In genomic region chr5:91981176-91981840, GRCm38 (mm10) we compare ENCODE assay signal across 36 mouse cellular contexts. TPM values are rescaled to one million over a fixed set of nuclear protein-coding genes. Genes with fewer than 3 reads are reported as not detected.
"Had no signal": no experiment of that assay in that cellular context is flagged by ENCODE, and none has a peak within 500 bp of the region (broad histone marks: within the 10 kb centered on the region; RNA-seq: fewer than 3 reads in every experiment).

No protein-coding gene starts in this region.

- H3K36me3 ChIP-seq: heart, embryonic 13.5 days; heart, embryonic 15.5 days; hindbrain, embryonic 13.5 days; hindbrain, embryonic 15.5 days; kidney, embryonic 15.5 days; limb, embryonic 10.5 days; limb, embryonic 12.5 days had no signal

- H3K4me1 ChIP-seq: heart, embryonic 13.5 days; heart, embryonic 15.5 days; hindbrain, embryonic 13.5 days; hindbrain, embryonic 15.5 days; kidney, embryonic 15.5 days; limb, embryonic 10.5 days; limb, embryonic 12.5 days had no signal

- DNase-seq: forebrain, postnatal 0 days; gastrocnemius, postnatal 14 days; gastrocnemius, postnatal 36 days; heart, adult 11 months; heart, adult 2 months; heart, postnatal 14 days; heart, postnatal 36 days; kidney, adult 11 months; kidney, adult 2 months; kidney, adult 9 months; kidney, postnatal 10 days; kidney, postnatal 25 days; kidney, postnatal 4 days had no signal

- H3K9me3 ChIP-seq: heart, embryonic 13.5 days; heart, embryonic 15.5 days; hindbrain, embryonic 13.5 days; hindbrain, embryonic 15.5 days; kidney, embryonic 15.5 days; limb, embryonic 10.5 days; limb, embryonic 12.5 days had no signal

- H3K27ac ChIP-seq: heart, adult 2 months; heart, embryonic 13.5 days; heart, embryonic 15.5 days; hindbrain, embryonic 13.5 days; hindbrain, embryonic 15.5 days; hindbrain, postnatal 0 days; kidney, embryonic 15.5 days; layer of hippocampus, adult 2 months; left cerebral cortex, adult 2 months; limb, embryonic 10.5 days; limb, embryonic 12.5 days; liver, embryonic 14.5 days had no signal

- H3K4me3 ChIP-seq: heart, adult 2 months; heart, embryonic 13.5 days; heart, embryonic 15.5 days; hindbrain, embryonic 13.5 days; hindbrain, embryonic 15.5 days; kidney, embryonic 15.5 days; layer of hippocampus, adult 2 months; left cerebral cortex, adult 2 months; limb, embryonic 10.5 days; limb, embryonic 12.5 days had no signal

- H3K27me3 ChIP-seq: heart, embryonic 13.5 days; heart, embryonic 15.5 days; hindbrain, embryonic 13.5 days; hindbrain, embryonic 15.5 days; kidney, embryonic 15.5 days; limb, embryonic 12.5 days had no signal

- H3K9ac ChIP-seq: forebrain, postnatal 0 days; heart, embryonic 13.5 days; heart, embryonic 15.5 days; hindbrain, embryonic 13.5 days; hindbrain, embryonic 15.5 days; kidney, embryonic 15.5 days; limb, embryonic 12.5 days; liver, embryonic 14.5 days had no signal

- ATAC-seq: forebrain, postnatal 0 days; hindbrain, postnatal 0 days; intestine, embryonic 16.5 days had no signal

- H3K4me2 ChIP-seq: heart, embryonic 11.5 days; heart, embryonic 13.5 days; heart, embryonic 15.5 days; hindbrain, embryonic 13.5 days; hindbrain, embryonic 15.5 days; kidney, embryonic 15.5 days; limb, embryonic 12.5 days had no signal

RNA-seq across cellular contexts. Expression of gene Odaph, which starts 6.0 kb away (rescaled TPM):
- total RNA-seq: gastrocnemius, adult 8-10 months; gastrocnemius, postnatal 14 days; gastrocnemius, postnatal 36 days; heart, adult 2 months; heart, postnatal 14 days; heart, postnatal 36 days; hematopoietic stem cell, adult 5-6 weeks; hindbrain, postnatal 0 days; layer of hippocampus, adult 2 months; layer of hippocampus, postnatal 25 days; left cerebral cortex, adult 2 months; left cerebral cortex, postnatal 14 days; left cerebral cortex, postnatal 36 days had no signal
- polyA plus RNA-seq: gonadal fat pad, adult 2 months; heart, adult 2 months; heart, embryonic 11.5 days; heart, embryonic 13.5 days; heart, embryonic 15.5 days; heart, postnatal 0 days; hindbrain, embryonic 11.5 days; hindbrain, embryonic 13.5 days; intestine, embryonic 14.5 days; intestine, embryonic 16.5 days; kidney, embryonic 15.5 days; limb, embryonic 10.5 days; limb, embryonic 12.5 days; limb, embryonic 14.5 days; liver, embryonic 14.5 days had no signal
